Mouse (Mus musculus) CH12.LX (cell line): ENCODE results near the gene Jsrp1. TPM values are rescaled to one million over a fixed set of nuclear protein-coding genes. Genes with fewer than 3 reads are reported as not detected.

Source experiments
- DNase-seq: peaks from one replicate; pipeline ENCODE4 v3.0.0-alpha.2; 2013; ENCODE audit errors: extremely low read depth
- H3K27ac ChIP-seq: 2 replicates; pipeline ENCODE4 v1.5.1; 2012; ENCODE audit warnings: low read depth, mild to moderate bottlenecking, control low read depth, moderate library complexity; ENCODE audit not compliant: insufficient read depth
- H3K27me3 ChIP-seq: replicated peaks from 2 replicates; pipeline ENCODE3; 2012; ENCODE audit warnings: inconsistent platforms
- H3K36me3 ChIP-seq, 2 experiments: replicated peaks in 1 of 2; 2 replicates each; pipeline versions ENCODE3 to v1.6.1; 2012; ENCODE audit warnings: inconsistent platforms in 1 of 2, low read length in 1 of 2, mild to moderate bottlenecking in 1 of 2, mixed read lengths in 1 of 2, moderate library complexity in 1 of 2; ENCODE audit not compliant: control insufficient read depth in 1 of 2, insufficient read depth in 1 of 2
- H3K4me1 ChIP-seq, 2 experiments: 2 replicates each; pipeline ENCODE4 v1.6.1; 2012; ENCODE audit warnings: inconsistent platforms in 1 of 2, moderate library complexity in 1 of 2; ENCODE audit not compliant: insufficient read depth in 2 of 2, control insufficient read depth in 1 of 2
- H3K4me2 ChIP-seq: 2 replicates; pipeline ENCODE4 v1.6.1; 2012; ENCODE audit warnings: low read depth, mild to moderate bottlenecking, control low read depth; ENCODE audit not compliant: poor library complexity, insufficient read depth, severe bottlenecking
- H3K4me3 ChIP-seq, 3 experiments: fragments of 150-350 bp in 1 of 3; sonication (generic) in 1 of 3; replicated peaks in 1 of 3; 2 replicates each; pipeline versions ENCODE3 to v1.5.1; 2011 to 2012; ENCODE audit warnings: low read depth in 2 of 3, low read length in 2 of 3, mild to moderate bottlenecking in 2 of 3, moderate library complexity in 2 of 3, control low read depth in 1 of 3, improper control_type of control experiment in 1 of 3, inconsistent platforms in 1 of 3, mixed read lengths in 1 of 3; ENCODE audit not compliant: poor library complexity in 1 of 3
- H3K79me2 ChIP-seq: replicated peaks from 2 replicates; pipeline ENCODE4 v1.6.1; 2012; ENCODE audit warnings: mild to moderate bottlenecking, moderate library complexity; ENCODE audit not compliant: control insufficient read depth, poor library complexity, insufficient read depth, severe bottlenecking; ENCODE audit errors: extremely low read depth
- H3K9ac ChIP-seq: 2 replicates; pipeline ENCODE4 v1.6.1; 2012; ENCODE audit warnings: low read depth, mild to moderate bottlenecking, control low read depth, moderate library complexity; ENCODE audit not compliant: insufficient read depth
- H3K9me3 ChIP-seq: replicated peaks from 2 replicates; pipeline ENCODE3; 2012; ENCODE audit warnings: low read length, inconsistent platforms, mixed read lengths
- CHD1 ChIP-seq: IDR thresholded peaks from 2 replicates; pipeline ENCODE4 v1.6.1; 2012; ENCODE audit warnings: low read depth, low read length, improper control_type of control experiment, inconsistent platforms
- JUN ChIP-seq: IDR thresholded peaks from 2 replicates; pipeline ENCODE4 v1.6.1; 2011; ENCODE audit warnings: low read depth, mild to moderate bottlenecking, low read length, improper control_type of control experiment, moderate library complexity; ENCODE audit not compliant: insufficient read depth
- MAZ ChIP-seq: IDR thresholded peaks from 2 replicates; pipeline ENCODE4 v1.6.1; 2012; ENCODE audit warnings: low read depth, mild to moderate bottlenecking, inconsistent platforms, low read length, improper control_type of control experiment, moderate library complexity
- POLR2A ChIP-seq: IDR thresholded peaks from 2 replicates; pipeline ENCODE4 v1.6.1; 2011; ENCODE audit warnings: low read depth, mild to moderate bottlenecking, improper control_type of control experiment, low read length
- SMC3 ChIP-seq: IDR thresholded peaks from 2 replicates; pipeline ENCODE4 v1.6.1; 2011; ENCODE audit warnings: low read depth, low read length, improper control_type of control experiment
- ZC3H11A ChIP-seq: IDR thresholded peaks from 2 replicates; pipeline ENCODE4 v1.6.1; 2012; ENCODE audit warnings: low read depth, mild to moderate bottlenecking, inconsistent platforms, low read length, improper control_type of control experiment
- ZMIZ1 ChIP-seq: IDR thresholded peaks from 2 replicates; pipeline ENCODE4 v1.6.1; 2012; ENCODE audit warnings: low read depth, mild to moderate bottlenecking, inconsistent platforms, low read length, improper control_type of control experiment
- dilution Hi-C: fragments of 300-500 bp; cut with MboI; formaldehyde crosslinking; loops from 2 replicates; pipeline ENCODE4 v1.14.3; 2020; ENCODE audit warnings: low sequenced_read_pairs; ENCODE audit not compliant: extremely low pct_unique_long_range_greater_than_20kb, extremely low pct_ligation_motif_present
- in situ Hi-C: fragments of 300-500 bp; cut with MboI; formaldehyde crosslinking; loops from 3 replicates; pipeline ENCODE4 v1.14.3; 2019; ENCODE audit warnings: low sequenced_read_pairs, low pct_ligation_motif_present, low pct_unique_long_range_greater_than_20kb, mixed read lengths
- polyA plus RNA-seq: library from polyadenylated mRNA; unstranded; fragments of >175 nt; gene quantifications from 2 replicates; pipeline ENCODE4 v1.2.1, GENCODE M21; 2012; ENCODE audit warnings: low read depth; ENCODE audit not compliant: insufficient read length
- total RNA-seq, 2 experiments: library from RNA; depleted of rRNA; stranded (reverse); fragments of 300-350 nt in 1 of 2; fragments of >200 nt in 1 of 2; gene quantifications; 2 replicates each; pipeline ENCODE4 v1.2.3; 2012 to 2014

The Jsrp1 gene
- total and polyA plus RNA-seq, 3 experiments, result 0.35 to 1.1 (median 0.72) TPM

GRCm38 (mm10) chr10:80794750-80795149, 18.5 kb downstream of the Jsrp1 start:
- DNase-seq, result no peak
- Histone ChIP-seq H3K4me3 (no peak overlapping the region), H3K9ac (no peak overlapping the region), H3K9me3 (no peaks in the 10 kb centered on the region), H3K27ac (no peak overlapping the region), H3K27me3 (no peaks in the 10 kb centered on the region), H3K4me2 (no peak overlapping the region), H3K4me1 (peaks cover 4 to 18% of the 10 kb centered on the region in 2 experiments), H3K36me3 (peaks cover 62 to 69% of the 10 kb centered on the region in 2 experiments), H3K79me2 (peaks cover 26% of the 10 kb centered on the region)
- in situ Hi-C loops (loop anchor here (5.0 kb wide), 1 partner anchor 32 kb away; no protein-coding TSS in a partner anchor), dilution Hi-C loops (no loop called here)
- TF ChIP-seq ZC3H11A, result no peak
- no peak for TF ChIP-seq MAZ

GRCm38 (mm10) chr10:80793803-80794202, 19.5 kb downstream of the Jsrp1 start:
- Histone ChIP-seq H3K9ac (no peak overlapping the region), H3K9me3 (no peaks in the 10 kb centered on the region), H3K4me3 (no peak overlapping the region), H3K27ac (no peak overlapping the region), H3K36me3 (peaks cover 71 to 78% of the 10 kb centered on the region in 2 experiments), H3K4me1 (peaks cover 4 to 16% of the 10 kb centered on the region in 2 experiments), H3K79me2 (peaks cover 17% of the 10 kb centered on the region), H3K4me2 (no peak overlapping the region), H3K27me3 (no peaks in the 10 kb centered on the region)
- in situ Hi-C loops (no loop called here), dilution Hi-C loops (no loop called here)
- TF ChIP-seq POLR2A (0 out of 2 replicates have a peak, but pooled peaks have one; percentile 4), JUN (no peak), SMC3 (no peak), ZMIZ1 (peak; percentile 25; the same call in 1 of the 2 replicates)
- no peak for DNase-seq

- dilution Hi-C loops, result no loop called here
- Histone ChIP-seq H3K4me1 (peaks cover 4 to 16% of the 10 kb centered on the region in 2 experiments), H3K4me2 (no peak overlapping the region), H3K4me3 (no peak overlapping the region), H3K27ac (no peak overlapping the region), H3K79me2 (peaks cover 16% of the 10 kb centered on the region), H3K36me3 (peaks cover 77 to 83% of the 10 kb centered on the region in 2 experiments), H3K27me3 (no peaks in the 10 kb centered on the region), H3K9ac (no peak overlapping the region), H3K9me3 (no peaks in the 10 kb centered on the region)
- DNase-seq, result no peak
- in situ Hi-C loops, result no loop called here
- TF ChIP-seq CHD1, result no peak
- TF ChIP-seq POLR2A, result peak; percentile 5; the same call in 1 of the 2 replicates
- TF ChIP-seq SMC3, result no peak
These were observed 20.1 kb downstream of the Jsrp1 start for GRCm38 (mm10) chr10:80793033-80793784.
